ENCODE assay signal across 8 mouse cellular contexts in genomic region chr9:108001922-108002770, GRCm38 (mm10). TPM values are rescaled to one million over a fixed set of nuclear protein-coding genes. Genes with fewer than 3 reads are reported as not detected.
DNase-seq lines count a peak whose midpoint lies in the region; ATAC-seq and TF ChIP-seq lines count a peak whose summit lies in the region.

Ip6k1 (plus strand) TSS chr9:108002501.

- no peaks in the 10 kb centered on the region for H3K27me3 ChIP-seq in embryonic facial prominence, embryonic 14.5 days (replicated peaks; ENCODE audit: control insufficient read depth, insufficient read depth, low read length)
- H3K27me3 ChIP-seq in heart, adult 2 months (ENCODE audit: control insufficient read depth, insufficient read depth, low read length): no peaks in the 10 kb centered on the region
- H3K27me3 ChIP-seq in limb, embryonic 13.5 days: no peaks in the 10 kb centered on the region
- H3K27me3 ChIP-seq in midbrain, embryonic 16.5 days (ENCODE audit: control insufficient read depth, insufficient read depth, low read depth, low read length): no peaks in the 10 kb centered on the region

- TF ChIP-seq POLR2A in heart, adult 2 months (IDR thresholded peaks at IDR 0.05; ENCODE audit: insufficient read depth, low read depth, low read length): peak; percentile 99

- peak; percentile 99 for ATAC-seq in embryonic facial prominence, embryonic 14.5 days (ENCODE audit: low read depth)
- ATAC-seq in limb, embryonic 13.5 days (ENCODE audit: low FRiP score, low read depth): peak; percentile 100
- peak; percentile 99 for ATAC-seq in midbrain, embryonic 16.5 days

- 1% methylated on average over 50 of the region's 51 CpGs for WGBS in embryonic facial prominence, embryonic 14.5 days
- under 1% methylated on average over 50 of the region's 51 CpGs for WGBS in heart, adult 2 months
- WGBS in limb, embryonic 13.5 days: under 1% methylated on average over 51 of the region's 51 CpGs
- WGBS in midbrain, embryonic 16.5 days: under 1% methylated on average over 50 of the region's 51 CpGs

- intact Hi-C loops in heart, adult 2 months (cut with DNase I): loop anchor here (5.0 kb wide), 1 partner anchor 40 kb away; no protein-coding TSS in a partner anchor

- H3K27ac ChIP-seq in embryonic facial prominence, embryonic 14.5 days (replicated peaks; ENCODE audit: low read depth, low read length): peak within 1 kb of the TSS; percentile 94
- H3K27ac ChIP-seq in heart, adult 2 months: peak within 1 kb of the TSS; percentile 100
- peak within 1 kb of the TSS; percentile 90 for H3K27ac ChIP-seq in limb, embryonic 13.5 days
- peak within 1 kb of the TSS; percentile 98 for H3K27ac ChIP-seq in midbrain, embryonic 16.5 days (ENCODE audit: low read length)

- DNase-seq in 3T3-L1 (ENCODE audit: low read depth, low spot score): peak; percentile 100
- peak; percentile 98 to 99 for DNase-seq in adrenal gland, postnatal 4 days (ENCODE audit: low spot score in 2 of 2)
- peak; percentile 100 for DNase-seq in embryonic facial prominence, embryonic 14.5 days (ENCODE audit: low spot score)
- DNase-seq in heart, adult 2 months: peak; percentile 100
- DNase-seq in kidney, adult 8-10 months: peak; percentile 100
- peak; percentile 99 to 100 for DNase-seq in spleen, postnatal 10 days (ENCODE audit: low spot score in 2 of 2)

- peak within 1 kb of the TSS; percentile 80 for H3K4me2 ChIP-seq in embryonic facial prominence, embryonic 14.5 days (ENCODE audit: low read depth, low read length)
- peak within 1 kb of the TSS; percentile 88 for H3K4me2 ChIP-seq in limb, embryonic 13.5 days (replicated peaks)
- peak within 1 kb of the TSS; percentile 96 for H3K4me2 ChIP-seq in midbrain, embryonic 16.5 days (ENCODE audit: low read length)

- H3K9me3 ChIP-seq in embryonic facial prominence, embryonic 14.5 days (ENCODE audit: control insufficient read depth, low read length): no peaks in the 10 kb centered on the region
- no peaks in the 10 kb centered on the region for H3K9me3 ChIP-seq in limb, embryonic 13.5 days
- H3K9me3 ChIP-seq in midbrain, embryonic 16.5 days (replicated peaks; ENCODE audit: control insufficient read depth, low read length, poor library complexity, severe bottlenecking): no peaks in the 10 kb centered on the region

- H3K79me2 ChIP-seq in heart, adult 2 months (replicated peaks; ENCODE audit: control insufficient read depth, insufficient read depth, low read length): peaks cover 9% of the 10 kb centered on the region

- H3K36me3 ChIP-seq in embryonic facial prominence, embryonic 14.5 days (ENCODE audit: control insufficient read depth, insufficient read depth, low read length): no peaks in the 10 kb centered on the region
- H3K36me3 ChIP-seq in heart, adult 2 months (ENCODE audit: control insufficient read depth, insufficient read depth, low read length): peaks cover 10% of the 10 kb centered on the region
- H3K36me3 ChIP-seq in limb, embryonic 13.5 days: no peaks in the 10 kb centered on the region
- H3K36me3 ChIP-seq in midbrain, embryonic 16.5 days (ENCODE audit: control insufficient read depth, insufficient read depth, low read length): no peaks in the 10 kb centered on the region

- TF ChIP-seq EP300 in heart, adult 2 months (IDR thresholded peaks at IDR 0.05; ENCODE audit: insufficient read depth, low read depth, low read length): peak; percentile 56; the same call in 1 of the 2 replicates

- no peak for TF ChIP-seq CTCF in heart, adult 2 months (IDR thresholded peaks at IDR 0.05)

- peaks cover 16% of the 10 kb centered on the region for H3K4me1 ChIP-seq in embryonic facial prominence, embryonic 14.5 days (ENCODE audit: control insufficient read depth, insufficient read depth, low read length)
- peaks cover 6% of the 10 kb centered on the region for H3K4me1 ChIP-seq in heart, adult 2 months (ENCODE audit: control insufficient read depth, insufficient read depth, low read length)
- peaks cover 24% of the 10 kb centered on the region for H3K4me1 ChIP-seq in limb, embryonic 13.5 days
- peaks cover 33% of the 10 kb centered on the region for H3K4me1 ChIP-seq in midbrain, embryonic 16.5 days (ENCODE audit: control insufficient read depth, insufficient read depth, low read length)

- peak within 1 kb of the TSS; percentile 98 for H3K9ac ChIP-seq in embryonic facial prominence, embryonic 14.5 days (ENCODE audit: low read depth, low read length)
- H3K9ac ChIP-seq in heart, adult 2 months (ENCODE audit: low read depth, low read length): peak within 1 kb of the TSS; percentile 94
- H3K9ac ChIP-seq in limb, embryonic 13.5 days: peak within 1 kb of the TSS; percentile 93
- H3K9ac ChIP-seq in midbrain, embryonic 16.5 days (ENCODE audit: low read depth, low read length): peak within 1 kb of the TSS; percentile 100

- peak within 1 kb of the TSS; percentile 93 for H3K4me3 ChIP-seq in embryonic facial prominence, embryonic 14.5 days (ENCODE audit: low read depth, low read length)
- H3K4me3 ChIP-seq in heart, adult 2 months: peak within 1 kb of the TSS; percentile 83
- peak within 1 kb of the TSS; percentile 95 for H3K4me3 ChIP-seq in limb, embryonic 13.5 days
- H3K4me3 ChIP-seq in midbrain, embryonic 16.5 days (ENCODE audit: low read depth, low read length): peak within 1 kb of the TSS; percentile 97

RNA-seq across cellular contexts. Expression of gene Ip6k1, which starts in this region (rescaled TPM):
- total RNA-seq in adrenal gland, postnatal 4 days (2021): 100 to 1,000 TPM; 123 to 128 TPM
- 29.0 and 31.5 TPM in 2 replicates for polyA plus RNA-seq in embryonic facial prominence, embryonic 14.5 days (2014; fragmentation: Nextera tagmentation; extraction: Ambion mirVana)
- 10 to 100 TPM; 30.9 to 39.8 TPM for total RNA-seq in heart, adult 2 months (2021)
- polyA plus RNA-seq in heart, adult 2 months (2012; rRNA removed): 46.0 and 62.1 TPM in 2 replicates
- polyA plus RNA-seq in limb, embryonic 13.5 days (2015; fragmentation: Nextera tagmentation; extraction: Ambion mirVana): 70.1 and 72.8 TPM in 2 replicates
- 115 and 118 TPM in 2 replicates for polyA plus RNA-seq in midbrain, embryonic 16.5 days (2015; fragmentation: Nextera tagmentation; extraction: Ambion mirVana)

Comparison
In these comparisons a context has a peak if more than half of its experiments do, and no peak if none do; other contexts are left out.
1. Peak in every context shown above with its lines: DNase-seq, ATAC-seq, H3K4me3 ChIP-seq and H3K27ac ChIP-seq.